Mouse (Mus musculus) liver, adult 2 months (tissue): ENCODE measurements at regions not wholly inside any gene's neighbourhood (a gene's known extent, or its start where the extent isn't known, plus 50 kb on each side); places are given as distances from the start of the nearest gene placed in this dataset.

Source experiments
- CTCF ChIP-seq: fragments of 200-500 bp; IDR thresholded peaks from 2 replicates; pipeline ENCODE4 v1.5.1; 2011; ENCODE audit warnings: low read depth, low read length, control low read depth
- POLR2A ChIP-seq: fragments of 200-500 bp; IDR thresholded peaks from 2 replicates; pipeline ENCODE4 v1.6.1; 2011; ENCODE audit warnings: low read length, control low read depth; ENCODE audit not compliant: insufficient read depth; ENCODE audit errors: extremely low read depth

GRCm38 (mm10) chr6:84325384-84326114, 268.2 kb downstream of the Cyp26b1 start:
- TF ChIP-seq CTCF (no peak), POLR2A (no peak)
